Mouse (Mus musculus) heart, embryonic 15.5 days (tissue): ENCODE results near the gene 2200002J24Rik. TPM values are rescaled to one million over a fixed set of nuclear protein-coding genes. Genes with fewer than 3 reads are reported as not detected.
A peak's percentile ranks its signal among the peaks of the same experiment; 100 is the strongest.

ENCODE experiments used
- ATAC-seq: fragments of 200-750 bp; cut with Nextera tagmentation; replicated peaks from 2 replicates; pipeline ENCODE4 v1.8.0; 2017; ENCODE audit warnings: low read depth, moderate TSS enrichment; ENCODE audit not compliant: insufficient number of reproducible peaks, insufficient read depth, low FRiP score
- H3K27ac ChIP-seq: fragments of 300-500 bp; sonication (generic); 2 replicates; pipeline ENCODE4 v1.5.1; 2015; ENCODE audit warnings: mild to moderate bottlenecking, inconsistent platforms
- H3K27me3 ChIP-seq: fragments of 300-500 bp; sonication (generic); 2 replicates; pipeline ENCODE4 v1.6.1; 2015; ENCODE audit warnings: inconsistent platforms
- H3K36me3 ChIP-seq: fragments of 300-500 bp; sonication (generic); 2 replicates; pipeline ENCODE4 v1.6.1; 2015; ENCODE audit warnings: mild to moderate bottlenecking, inconsistent platforms
- H3K4me1 ChIP-seq: fragments of 300-500 bp; sonication (generic); replicated peaks from 2 replicates; pipeline ENCODE4 v1.6.1; 2015; ENCODE audit warnings: inconsistent platforms
- H3K4me2 ChIP-seq: fragments of 300-500 bp; sonication (generic); 2 replicates; pipeline ENCODE4 v1.6.1; 2015; ENCODE audit warnings: inconsistent platforms, mild to moderate bottlenecking, moderate library complexity
- H3K4me3 ChIP-seq: fragments of 300-500 bp; sonication (generic); 2 replicates; pipeline ENCODE4 v1.5.1; 2015; ENCODE audit warnings: mild to moderate bottlenecking, inconsistent platforms
- H3K9ac ChIP-seq: fragments of 300-500 bp; sonication (generic); 2 replicates; pipeline ENCODE4 v1.6.1; 2015; ENCODE audit warnings: mild to moderate bottlenecking, inconsistent platforms
- H3K9me3 ChIP-seq: fragments of 300-500 bp; sonication (generic); replicated peaks from 2 replicates; pipeline ENCODE4 v1.6.1; 2016; ENCODE audit warnings: inconsistent platforms
- WGBS: fragments of 180-500 bp; shearing (Covaris S2); methylation state at CpG from one replicate; pipeline ENCODE4 v1.1.7; 2015; ENCODE audit warnings: mixed read lengths; 5-methylcytosine and 5-hydroxymethylcytosine counted together
- polyA plus RNA-seq: library from polyadenylated mRNA; unstranded; fragments of >200 nt; fragmentation: Nextera tagmentation; extraction: Ambion mirVana; gene quantifications from 2 replicates; pipeline ENCODE4 v1.2.1, GENCODE M21; 2015

Gene 2200002J24Rik
- 1.0 and 1.4 TPM in 2 replicates for polyA plus RNA-seq

DNA sequence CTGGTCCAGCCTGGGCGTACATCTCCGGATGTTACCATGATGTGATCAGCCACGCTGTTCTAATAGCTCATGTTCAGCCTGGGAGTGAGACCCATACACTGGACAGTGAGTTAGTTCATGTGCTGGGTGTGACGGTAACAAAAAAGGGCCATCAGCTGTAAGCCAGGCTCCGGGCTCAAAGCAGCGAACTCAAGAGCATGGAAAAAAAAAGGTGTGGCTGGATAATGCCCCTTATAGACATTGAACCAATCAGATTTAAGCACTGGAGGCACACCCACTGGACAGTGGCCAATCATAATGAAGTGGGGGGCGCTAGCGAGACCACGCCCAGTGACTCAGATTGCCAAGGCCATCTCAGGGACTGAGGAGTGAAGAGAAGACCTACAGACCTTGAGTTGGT is at the start of gene 2200002J24Rik:
2200002J24Rik (plus strand) TSS at position 338 of the 400 bp plus-strand sequence.
- 0 out of 2 replicates have a peak, but pooled peaks have one; percentile 18 for ATAC-seq
- Histone ChIP-seq H3K9me3 (no peaks in the 10 kb centered on the region), H3K27ac (no peak within 1 kb of the TSS; the same call in 1 of the 2 replicates), H3K36me3 (no peaks in the 10 kb centered on the region), H3K4me2 (no peak within 1 kb of the TSS), H3K4me3 (no peak within 1 kb of the TSS), H3K4me1 (peaks cover 8% of the 10 kb centered on the region), H3K9ac (no peak within 1 kb of the TSS), H3K27me3 (no peaks in the 10 kb centered on the region)
- 42% methylated on average over 9 of the region's 9 CpGs for WGBS

DNA sequence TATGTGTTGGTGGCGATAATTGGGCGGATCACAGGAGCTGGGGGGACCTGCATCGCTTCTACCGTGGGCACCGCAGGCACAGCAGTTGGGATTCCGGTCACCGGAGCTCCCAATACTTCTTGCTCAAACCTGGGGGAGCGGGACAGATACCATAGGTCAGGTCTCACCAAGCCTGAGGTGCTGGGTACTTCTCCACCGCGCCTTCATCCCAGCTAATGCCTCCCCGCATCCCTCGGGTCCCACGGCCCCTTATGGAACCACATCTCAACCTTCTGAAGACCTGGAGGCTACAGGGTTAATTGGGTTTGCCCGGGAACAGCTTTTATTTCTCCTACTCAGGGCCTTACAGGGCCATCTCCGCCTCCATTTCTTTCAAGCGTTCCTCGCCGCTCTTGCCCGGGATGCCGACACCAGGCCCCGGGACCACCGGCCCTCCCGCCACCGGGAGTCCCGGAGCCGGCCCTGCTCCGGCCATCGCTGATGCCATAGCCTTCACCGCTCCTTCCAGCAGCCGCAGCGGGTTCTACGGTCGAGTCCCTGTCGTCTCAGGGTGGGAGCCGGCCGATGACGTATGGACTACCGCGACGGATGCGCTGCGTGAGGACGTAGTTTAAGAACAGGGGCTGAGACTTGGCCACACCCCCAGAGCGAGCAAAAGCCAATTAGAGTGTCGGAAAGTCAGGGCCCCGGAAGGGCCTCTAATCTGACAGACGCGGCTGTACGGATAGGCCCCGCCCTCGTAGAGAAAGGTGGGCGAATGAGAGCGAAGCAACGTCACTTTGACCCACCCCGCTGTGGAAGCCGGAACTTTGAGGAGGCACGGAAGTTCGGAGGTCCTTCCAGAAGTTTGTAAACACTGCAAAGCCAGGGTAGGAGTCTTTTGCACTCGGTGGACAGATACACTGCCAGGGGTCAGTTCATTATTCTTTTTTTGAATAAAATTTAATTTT is 48.9 kb upstream of the 2200002J24Rik start, which contains the start of gene Rbm42:
Rbm42 (minus strand) TSS at position 727 of the 950 bp plus-strand sequence.
- WGBS: 1% methylated on average over 59 of the region's 59 CpGs
- H3K4me2 ChIP-seq: peak within 1 kb of the TSS; percentile 85
- H3K4me1 ChIP-seq: peaks cover 9% of the 10 kb centered on the region
- peak within 1 kb of the TSS; percentile 63 for H3K27ac ChIP-seq
- ATAC-seq: peak; percentile 99
- H3K9ac ChIP-seq: peak within 1 kb of the TSS; percentile 93
- peak within 1 kb of the TSS; percentile 82 for H3K4me3 ChIP-seq
- no peaks in the 10 kb centered on the region for H3K9me3 ChIP-seq
- no peaks in the 10 kb centered on the region for H3K27me3 ChIP-seq
- peaks cover 46% of the 10 kb centered on the region for H3K36me3 ChIP-seq

DNA sequence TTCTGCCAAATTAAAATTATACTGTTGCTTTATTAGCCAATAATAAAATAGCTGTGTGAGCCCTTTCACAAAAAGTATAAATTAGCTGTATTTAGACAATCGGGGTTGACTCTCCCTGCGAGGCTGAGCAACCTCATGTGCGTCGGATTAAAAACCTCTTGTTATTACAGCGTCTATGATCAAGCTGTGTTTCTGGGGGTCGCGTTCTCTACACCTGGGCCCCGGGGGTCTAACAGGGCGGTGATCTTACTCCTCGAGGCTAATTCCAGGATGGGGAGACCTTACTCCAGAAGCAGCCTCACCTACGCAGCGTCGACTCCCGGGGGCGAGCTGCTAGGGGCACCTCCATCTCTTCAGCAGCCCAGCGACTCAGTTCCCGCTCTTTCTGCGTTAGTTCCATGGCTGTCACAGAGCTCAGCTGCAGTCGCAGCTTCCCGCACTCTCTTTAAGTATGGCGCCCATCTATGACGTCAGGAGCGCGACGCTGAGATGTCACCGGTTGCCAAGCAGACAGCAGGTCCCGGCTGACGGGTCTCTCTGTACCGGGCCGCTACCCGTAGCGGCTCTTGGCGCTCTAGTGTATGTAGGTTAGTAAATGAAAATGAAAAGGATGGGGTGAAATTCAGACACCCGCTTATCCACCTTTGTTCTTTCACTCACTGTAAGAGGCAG is 34.1 kb upstream of the 2200002J24Rik start, which contains the start of gene Haus5:
Haus5 (minus strand) TSS at position 466 of the 672 bp plus-strand sequence.
- peaks cover 11% of the 10 kb centered on the region for H3K4me1 ChIP-seq
- peaks cover 18% of the 10 kb centered on the region for H3K36me3 ChIP-seq

DNA sequence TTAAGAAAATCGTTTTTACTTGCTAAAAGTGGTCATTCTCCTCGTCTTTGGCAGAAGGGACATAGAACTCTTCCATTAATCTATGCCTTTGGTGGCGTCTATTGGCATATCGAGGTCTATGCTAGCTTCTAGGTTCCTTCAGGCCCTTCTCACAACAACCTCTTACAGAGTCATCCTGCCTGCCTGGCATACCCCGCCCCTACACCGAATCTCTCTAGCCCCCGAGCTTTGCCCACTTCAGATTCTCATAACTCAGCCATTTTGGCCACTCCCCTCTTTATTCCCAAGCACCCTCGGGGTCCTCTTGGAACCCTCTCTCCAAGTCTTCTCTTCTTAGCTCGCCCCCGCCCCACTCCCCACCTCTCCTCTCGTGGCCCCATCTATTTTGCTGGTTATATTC is 33.4 kb upstream of the 2200002J24Rik start:
- ATAC-seq: no peak
- WGBS: 7% methylated on average over 11 of the region's 11 CpGs
- Histone ChIP-seq H3K9me3 (no peaks in the 10 kb centered on the region), H3K27ac (peak overlapping the region; percentile 48; the same call in 1 of the 2 replicates), H3K4me3 (peak overlapping the region; percentile 79), H3K9ac (peak overlapping the region; percentile 83), H3K4me1 (peaks cover 11% of the 10 kb centered on the region), H3K27me3 (0 out of 2 replicates have a peak, but pooled peaks cover 5% of the 10 kb centered on the region), H3K4me2 (peak overlapping the region; percentile 91), H3K36me3 (peaks cover 13% of the 10 kb centered on the region)

More for the DNA sequence above, 34.1 kb upstream of the 2200002J24Rik start, which contains the start of gene Haus5:
- peak within 1 kb of the TSS; percentile 91 for H3K4me2 ChIP-seq
- peak within 1 kb of the TSS; percentile 83 for H3K9ac ChIP-seq
- 0 out of 2 replicates have a peak, but pooled peaks cover 5% of the 10 kb centered on the region for H3K27me3 ChIP-seq
- H3K27ac ChIP-seq: peak within 1 kb of the TSS; percentile 48; the same call in 1 of the 2 replicates
- peak within 1 kb of the TSS; percentile 79 for H3K4me3 ChIP-seq
- under 1% methylated on average over 34 of the region's 34 CpGs for WGBS
- H3K9me3 ChIP-seq: no peaks in the 10 kb centered on the region
- ATAC-seq: peak; percentile 85

- Histone ChIP-seq H3K9me3 (no peaks in the 10 kb centered on the region), H3K27me3 (0 out of 2 replicates have a peak, but pooled peaks cover 5% of the 10 kb centered on the region), H3K36me3 (no peaks in the 10 kb centered on the region), H3K4me3 (no peak overlapping the region), H3K9ac (no peak overlapping the region), H3K4me1 (peaks cover 10% of the 10 kb centered on the region), H3K4me2 (no peak overlapping the region), H3K27ac (no peak overlapping the region)
- WGBS: 42% methylated on average over 3 of the region's 3 CpGs
- ATAC-seq: no peak
Measured at GRCm38 (mm10) chr7:30669229-30669628, 29.5 kb upstream of the 2200002J24Rik start.

DNA sequence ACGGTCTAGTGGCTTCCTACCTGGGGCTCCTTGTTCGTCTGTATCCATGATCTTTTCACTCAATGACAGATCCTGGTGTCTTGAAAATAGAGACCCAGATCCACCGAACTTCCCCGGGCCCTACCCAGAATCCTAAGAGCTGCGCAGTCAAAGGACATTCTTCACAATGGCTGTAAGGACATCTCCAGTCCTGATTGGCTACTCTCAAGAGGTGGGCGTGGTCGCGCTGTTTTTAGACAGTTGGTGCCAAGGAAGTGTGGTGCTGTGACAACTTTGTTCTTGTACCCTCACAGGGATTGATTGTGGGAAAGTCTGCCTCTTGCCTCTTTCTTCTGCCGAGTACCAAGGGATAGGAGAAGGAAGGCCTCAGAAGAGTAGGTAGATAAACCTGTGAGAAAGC is 27.2 kb upstream of the 2200002J24Rik start, which contains the start of gene Pmis2:
Pmis2 (minus strand) TSS at position 126 of the 400 bp plus-strand sequence.
- H3K27me3 ChIP-seq: 0 out of 2 replicates have a peak, but pooled peaks cover 5% of the 10 kb centered on the region
- no peak within 1 kb of the TSS for H3K27ac ChIP-seq

DNA sequence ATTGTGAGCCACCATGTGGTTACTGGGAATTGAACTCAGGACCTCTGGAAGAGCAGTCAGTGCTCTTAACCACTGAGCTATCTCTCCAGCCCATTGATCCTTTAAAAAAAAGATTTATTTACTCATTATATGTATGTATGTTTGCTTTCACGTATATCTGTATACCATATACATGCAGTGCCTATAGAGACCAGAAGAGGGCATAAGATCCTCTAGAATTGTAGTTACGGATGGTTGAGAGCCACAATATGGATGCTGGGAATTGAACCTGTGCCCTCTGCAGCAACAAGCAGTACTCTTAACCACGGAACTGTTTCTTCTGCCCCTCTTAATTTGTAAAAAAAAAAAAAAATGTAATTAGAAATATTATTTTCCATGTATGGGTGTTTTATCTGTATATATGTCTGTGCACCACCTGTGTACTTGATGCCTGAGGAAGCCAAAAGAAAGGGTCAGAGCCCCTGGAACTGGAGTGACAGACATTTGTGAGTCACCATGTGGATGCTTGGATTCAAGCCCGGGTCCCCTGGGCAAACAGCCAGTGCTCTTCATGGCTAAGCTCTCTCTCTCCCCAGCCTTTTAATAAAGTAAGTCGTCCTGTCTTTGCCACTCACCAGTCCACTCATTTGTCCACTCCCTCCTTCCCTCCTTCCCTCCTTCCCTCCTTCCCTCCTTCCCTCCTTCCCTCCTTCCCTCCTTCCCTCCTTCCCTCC is 20.3 kb upstream of the 2200002J24Rik start:
- Histone ChIP-seq H3K27me3 (no peaks in the 10 kb centered on the region), H3K9ac (no peak overlapping the region), H3K27ac (no peak overlapping the region), H3K4me1 (peaks cover 5% of the 10 kb centered on the region; the same call in 1 of the 2 replicates), H3K36me3 (no peaks in the 10 kb centered on the region), H3K4me2 (no peak overlapping the region), H3K9me3 (no peaks in the 10 kb centered on the region), H3K4me3 (no peak overlapping the region)
- no peak for ATAC-seq
- 47% methylated on average over 5 of the region's 5 CpGs for WGBS

More for the DNA sequence above, 27.2 kb upstream of the 2200002J24Rik start, which contains the start of gene Pmis2:
- Histone ChIP-seq H3K9ac (no peak within 1 kb of the TSS), H3K4me1 (no peaks in the 10 kb centered on the region), H3K36me3 (no peaks in the 10 kb centered on the region), H3K4me2 (no peak within 1 kb of the TSS), H3K4me3 (no peak within 1 kb of the TSS), H3K9me3 (no peaks in the 10 kb centered on the region)
- no peak for ATAC-seq
- WGBS: 56% methylated on average over 9 of the region's 9 CpGs

DNA sequence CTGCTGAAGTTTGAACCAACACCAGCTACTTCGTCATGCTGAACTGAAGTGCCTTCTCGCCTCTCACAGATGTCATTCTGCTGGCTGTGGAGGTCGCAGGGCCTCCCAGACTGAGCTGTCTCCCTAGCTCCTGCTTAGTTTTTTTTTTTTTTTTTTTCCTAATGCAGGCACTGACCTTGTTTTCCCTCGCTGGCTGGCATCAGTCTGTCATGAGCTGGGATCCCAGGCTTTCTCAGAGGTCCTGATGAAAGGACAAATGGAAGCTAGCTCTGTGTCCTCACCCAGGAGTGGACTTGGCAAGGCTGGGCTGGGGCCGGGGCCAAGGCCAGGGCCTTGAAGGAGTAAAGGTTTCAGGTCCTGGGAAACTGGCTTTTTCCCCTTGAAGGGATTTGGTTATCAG is 16.8 kb upstream of the 2200002J24Rik start:
- H3K9ac ChIP-seq: no peak overlapping the region
- ATAC-seq: no peak
- no peaks in the 10 kb centered on the region for H3K9me3 ChIP-seq
- peaks cover 5% of the 10 kb centered on the region; the same call in 1 of the 2 replicates for H3K4me1 ChIP-seq
- H3K27ac ChIP-seq: no peak overlapping the region
- H3K36me3 ChIP-seq: no peaks in the 10 kb centered on the region
- H3K27me3 ChIP-seq: no peaks in the 10 kb centered on the region
- WGBS: 41% methylated on average over 5 of the region's 5 CpGs
- no peak overlapping the region for H3K4me2 ChIP-seq
- no peak overlapping the region for H3K4me3 ChIP-seq

DNA sequence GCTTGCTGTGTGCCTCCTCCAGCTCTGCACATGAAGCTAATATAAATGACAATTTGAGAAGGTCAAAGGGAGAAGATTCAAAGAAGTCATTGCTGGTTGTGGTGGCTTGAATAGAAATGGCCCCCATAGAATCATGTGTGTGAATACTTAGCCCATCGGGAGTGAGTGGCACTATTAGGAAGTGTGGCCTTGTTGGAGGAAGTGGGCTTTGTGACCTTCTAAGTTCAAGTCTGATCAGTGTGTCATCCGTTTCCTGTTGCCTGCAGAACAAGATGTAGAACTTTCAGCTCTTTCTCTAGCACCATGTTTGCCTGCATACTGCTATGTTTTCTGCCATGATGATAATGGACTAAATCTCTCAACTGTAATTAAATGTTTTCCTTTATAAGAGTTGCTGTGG is 15.3 kb upstream of the 2200002J24Rik start:
- Histone ChIP-seq H3K27ac (no peak overlapping the region), H3K9me3 (no peaks in the 10 kb centered on the region), H3K36me3 (no peaks in the 10 kb centered on the region), H3K4me2 (no peak overlapping the region), H3K4me3 (no peak overlapping the region), H3K9ac (no peak overlapping the region), H3K27me3 (no peaks in the 10 kb centered on the region; the same call in 1 of the 2 replicates), H3K4me1 (peaks cover 5% of the 10 kb centered on the region; the same call in 1 of the 2 replicates)
- no peak for ATAC-seq
- 70% methylated on average over 2 of the region's 2 CpGs for WGBS

DNA sequence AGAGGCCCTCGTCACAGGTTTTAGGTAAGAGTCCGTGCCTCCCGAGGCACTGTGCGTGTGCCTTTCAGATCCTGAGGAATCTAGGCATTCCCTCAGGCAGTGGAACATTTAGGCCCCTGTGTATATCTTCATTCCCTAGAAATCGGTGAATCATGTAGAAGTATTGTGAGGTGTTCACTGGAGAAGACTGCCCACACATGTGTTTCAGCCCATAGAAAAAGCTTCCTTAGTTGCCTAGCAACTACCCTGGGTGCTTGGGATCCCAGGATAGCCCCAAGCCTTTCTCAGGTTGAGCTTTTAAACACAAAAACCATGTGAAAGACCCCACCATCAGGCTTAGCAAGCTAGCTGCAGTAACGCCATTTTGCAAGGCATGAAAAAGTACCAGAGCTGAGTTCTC is 10.4 kb upstream of the 2200002J24Rik start:
- Histone ChIP-seq H3K27ac (no peak overlapping the region), H3K36me3 (no peaks in the 10 kb centered on the region), H3K4me2 (no peak overlapping the region), H3K4me1 (no peaks in the 10 kb centered on the region), H3K27me3 (no peaks in the 10 kb centered on the region; the same call in 1 of the 2 replicates), H3K9me3 (no peaks in the 10 kb centered on the region), H3K9ac (no peak overlapping the region), H3K4me3 (no peak overlapping the region)
- ATAC-seq: no peak
- 83% methylated on average over 6 of the region's 6 CpGs for WGBS
